Mouse (Mus musculus) kidney, postnatal 4 days (tissue): ENCODE data around the gene Gm49387.
A peak's percentile ranks its signal among the peaks of the same experiment; 100 is the strongest.

Experiments used
- DNase-seq, 2 experiments: peaks; one replicate each; pipeline ENCODE4 v3.0.0; 2021; ENCODE audit warnings: mixed read lengths in 2 of 2

The Gm49387 gene

GRCm38 (mm10) chr14:31572561-31573175, 68.0 kb downstream of the Gm49387 start:
- DNase-seq = peak in 1 of 2 experiments; percentile 12

GRCm38 (mm10) chr14:31571419-31571818, 69.3 kb downstream of the Gm49387 start:
- DNase-seq = no peak

GRCm38 (mm10) chr14:31570131-31570951, 70.3 kb downstream of the Gm49387 start:
- DNase-seq = no peak

GRCm38 (mm10) chr14:31569151-31569631, 71.5 kb downstream of the Gm49387 start:
- peak; percentile 33 to 60 for DNase-seq

- no peak for DNase-seq
Observed at GRCm38 (mm10) chr14:31565478-31566212, 75.0 kb downstream of the Gm49387 start.

GRCm38 (mm10) chr14:31564452-31565179, 76.1 kb downstream of the Gm49387 start:
- peak; percentile 73 to 83 for DNase-seq

GRCm38 (mm10) chr14:31560886-31561285, 79.8 kb downstream of the Gm49387 start:
- peak; percentile 71 to 79 for DNase-seq

GRCm38 (mm10) chr14:31559216-31559615, 81.5 kb downstream of the Gm49387 start:
- no peak for DNase-seq

GRCm38 (mm10) chr14:31557784-31558183, 82.9 kb downstream of the Gm49387 start:
- peak; percentile 43 to 61 for DNase-seq

GRCm38 (mm10) chr14:31557273-31557672, 83.4 kb downstream of the Gm49387 start:
- DNase-seq = peak in 1 of 2 experiments; percentile 26

GRCm38 (mm10) chr14:31556526-31557260, 84.0 kb downstream of the Gm49387 start:
- DNase-seq = no peak

- DNase-seq = no peak
Observed at GRCm38 (mm10) chr14:31555963-31556434, 84.7 kb downstream of the Gm49387 start.

GRCm38 (mm10) chr14:31555021-31555420, 85.7 kb downstream of the Gm49387 start:
- DNase-seq = no peak

- no peak for DNase-seq
Observed at GRCm38 (mm10) chr14:31543885-31544442, 96.7 kb downstream of the Gm49387 start.

GRCm38 (mm10) chr14:31537298-31537697, 103.4 kb downstream of the Gm49387 start:
- peak in 1 of 2 experiments; percentile 44 for DNase-seq

GRCm38 (mm10) chr14:31532656-31533055, 108.0 kb downstream of the Gm49387 start:
- no peak for DNase-seq

GRCm38 (mm10) chr14:31531506-31532148, 109.1 kb downstream of the Gm49387 start:
- DNase-seq = peak; percentile 37 to 58

- no peak for DNase-seq
Observed at GRCm38 (mm10) chr14:31530847-31531246, 109.8 kb downstream of the Gm49387 start.

- no peak for DNase-seq
Observed at GRCm38 (mm10) chr14:31525040-31525810, 115.5 kb downstream of the Gm49387 start.

- no peak for DNase-seq
Observed at GRCm38 (mm10) chr14:31521318-31521717, 119.4 kb downstream of the Gm49387 start.
